Mouse (Mus musculus) heart, embryonic 14.5 days (tissue): Measurements from ENCODE around the gene Ptpn18. TPM values are rescaled to one million over a fixed set of nuclear protein-coding genes. Genes with fewer than 3 reads are reported as not detected.

Source experiments
- ATAC-seq: fragments of 200-750 bp; cut with Nextera tagmentation; 2 replicates; pipeline ENCODE4 v1.8.0; 2017; ENCODE audit warnings: low read depth, moderate TSS enrichment; ENCODE audit not compliant: insufficient number of reproducible peaks, insufficient read depth, low FRiP score
- H3K27ac ChIP-seq, 2 experiments: fragments of 200-500 bp in 1 of 2; fragments of 300-500 bp in 1 of 2; sonication (generic) in 1 of 2; replicated peaks in 1 of 2; 2 replicates each; pipeline ENCODE4 v1.5.1; 2012 to 2014; ENCODE audit warnings: low read depth in 2 of 2, low read length in 2 of 2, control low read depth in 1 of 2, mild to moderate bottlenecking in 1 of 2, mixed read lengths in 1 of 2; ENCODE audit not compliant: control insufficient read depth in 1 of 2, insufficient read depth in 1 of 2
- H3K27me3 ChIP-seq: fragments of 300-500 bp; sonication (generic); 2 replicates; pipeline ENCODE4 v1.6.1; 2014; ENCODE audit warnings: mild to moderate bottlenecking, low read length, control low read depth; ENCODE audit not compliant: control insufficient read depth, insufficient read depth
- H3K36me3 ChIP-seq: fragments of 300-500 bp; sonication (generic); 2 replicates; pipeline ENCODE4 v1.6.1; 2014; ENCODE audit warnings: mild to moderate bottlenecking, control low read depth, low read length, mixed read lengths; ENCODE audit not compliant: control insufficient read depth, insufficient read depth
- H3K4me1 ChIP-seq, 2 experiments: fragments of 200-500 bp in 1 of 2; fragments of 300-500 bp in 1 of 2; sonication (generic) in 1 of 2; 2 replicates each; pipeline ENCODE4 v1.6.1; 2012 to 2014; ENCODE audit warnings: low read length in 2 of 2, control low read depth in 1 of 2, mixed read lengths in 1 of 2; ENCODE audit not compliant: control insufficient read depth in 2 of 2, insufficient read depth in 2 of 2
- H3K4me2 ChIP-seq: fragments of 300-500 bp; sonication (generic); 2 replicates; pipeline ENCODE4 v1.6.1; 2014; ENCODE audit warnings: mild to moderate bottlenecking, low read length
- H3K4me3 ChIP-seq, 2 experiments: fragments of 200-500 bp in 1 of 2; fragments of 300-500 bp in 1 of 2; sonication (generic) in 1 of 2; 2 replicates each; pipeline ENCODE4 v1.5.1; 2012 to 2014; ENCODE audit warnings: low read length in 2 of 2, mild to moderate bottlenecking in 2 of 2, control low read depth in 1 of 2, low read depth in 1 of 2, moderate library complexity in 1 of 2; ENCODE audit not compliant: control insufficient read depth in 1 of 2, insufficient read depth in 1 of 2
- H3K9ac ChIP-seq: fragments of 300-500 bp; sonication (generic); 2 replicates; pipeline ENCODE4 v1.6.1; 2014; ENCODE audit warnings: mild to moderate bottlenecking, low read length
- H3K9me3 ChIP-seq: fragments of 300-500 bp; sonication (generic); 2 replicates; pipeline ENCODE4 v1.6.1; 2016; ENCODE audit warnings: low read length, control low read depth; ENCODE audit not compliant: control insufficient read depth
- WGBS: fragments of 180-500 bp; shearing (Covaris S2); extraction: QIAGEN DNeasy Blood & Tissue Kit; methylation state at CpG from one replicate; pipeline ENCODE4 v1.1.7; 2014; 5-methylcytosine and 5-hydroxymethylcytosine counted together
- polyA plus RNA-seq: library from polyadenylated mRNA; unstranded; fragments of >200 nt; fragmentation: Nextera tagmentation; extraction: Ambion mirVana; gene quantifications from 2 replicates; pipeline ENCODE4 v1.2.1, GENCODE M21; 2014

Ptpn18 gene
- polyA plus RNA-seq, result 16.2 and 16.3 TPM in 2 replicates

DNA sequence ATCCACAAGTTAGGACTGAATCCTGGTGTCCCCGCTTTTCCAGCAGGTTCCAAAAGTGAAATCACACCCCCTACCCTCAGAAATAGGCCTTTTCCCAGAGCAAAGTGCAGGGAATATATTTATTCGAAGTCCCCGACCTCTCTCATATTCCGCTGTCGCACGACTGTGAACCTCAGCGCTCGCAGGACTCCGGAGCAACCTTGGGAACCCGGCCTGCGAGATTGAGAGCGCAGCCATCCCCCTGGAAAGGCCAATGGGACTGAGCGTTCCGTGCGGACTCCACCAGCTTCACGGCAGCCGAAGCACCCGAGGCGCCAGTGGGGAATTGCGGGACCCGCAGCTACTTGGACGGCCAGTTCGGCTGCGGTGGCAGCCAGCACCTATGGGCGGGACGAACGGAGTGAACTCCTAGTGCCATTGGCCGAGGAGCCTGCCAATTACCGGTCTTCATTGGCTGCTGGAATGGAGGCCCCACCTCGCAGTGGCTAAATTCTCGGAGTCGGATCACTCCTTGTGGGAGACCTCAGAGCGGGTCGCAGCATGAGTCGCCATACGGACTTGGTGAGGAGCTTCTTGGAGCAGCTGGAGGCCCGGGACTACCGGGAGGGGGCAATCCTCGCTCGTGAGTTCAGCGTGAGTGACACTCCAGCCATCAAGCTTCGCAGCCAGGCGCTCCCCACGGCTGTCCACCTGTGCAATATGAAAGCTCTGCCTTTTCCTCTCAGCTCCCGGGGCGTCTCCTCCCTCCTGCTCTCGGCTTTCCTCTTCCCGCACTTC, at the start of gene Ptpn18:
Gene Ptpn18 (plus strand): TSS at position 479 of the 777 bp plus-strand sequence.
- Histone ChIP-seq H3K27me3 (peaks cover 30% of the 10 kb centered on the region), H3K4me2 (peak within 1 kb of the TSS; percentile 92), H3K27ac (peak within 1 kb of the TSS; percentile 39 to 57), H3K9ac (peak within 1 kb of the TSS; percentile 72), H3K9me3 (no peaks in the 10 kb centered on the region), H3K36me3 (no peaks in the 10 kb centered on the region), H3K4me3 (peak within 1 kb of the TSS; percentile 60 to 93), H3K4me1 (peaks cover 5 to 6% of the 10 kb centered on the region in 2 experiments; a peak in 2 of 4 replicates)
- ATAC-seq, result peak; percentile 82
- WGBS, result under 1% methylated on average over 48 of the region's 48 CpGs

DNA sequence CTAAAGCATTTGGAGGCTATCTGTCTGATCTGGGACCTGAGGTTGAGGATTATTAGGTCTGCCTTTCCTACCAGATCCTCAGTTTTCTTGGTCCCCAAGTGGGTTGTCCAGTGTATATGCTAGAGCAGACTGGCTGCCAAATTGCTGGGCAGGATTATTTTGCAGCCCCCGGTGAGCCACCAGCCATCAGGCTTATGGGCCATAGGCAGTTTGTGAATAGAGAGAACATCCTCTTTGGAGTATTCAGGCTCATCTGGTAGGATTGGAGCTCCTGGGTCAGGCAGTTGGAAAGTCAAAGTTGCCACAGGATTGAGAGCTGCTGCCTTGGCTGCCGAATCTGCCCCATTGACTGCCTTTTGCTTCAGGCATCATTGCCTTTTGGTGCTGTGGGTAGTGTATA, 31.1 kb upstream of the Ptpn18 start:
- Histone ChIP-seq H3K27me3 (no peaks in the 10 kb centered on the region), H3K4me2 (no peak overlapping the region), H3K36me3 (0 out of 2 replicates have a peak, but pooled peaks cover 4% of the 10 kb centered on the region), H3K27ac (no peak overlapping the region), H3K4me3 (no peak overlapping the region), H3K9me3 (peaks cover 24% of the 10 kb centered on the region), H3K4me1 (0 out of 4 replicates have a peak, but pooled peaks cover 0 to 3% of the 10 kb centered on the region in 2 experiments), H3K9ac (no peak overlapping the region)
- no peak for ATAC-seq
- WGBS, result 90% methylated on average over 2 of the region's 2 CpGs

DNA sequence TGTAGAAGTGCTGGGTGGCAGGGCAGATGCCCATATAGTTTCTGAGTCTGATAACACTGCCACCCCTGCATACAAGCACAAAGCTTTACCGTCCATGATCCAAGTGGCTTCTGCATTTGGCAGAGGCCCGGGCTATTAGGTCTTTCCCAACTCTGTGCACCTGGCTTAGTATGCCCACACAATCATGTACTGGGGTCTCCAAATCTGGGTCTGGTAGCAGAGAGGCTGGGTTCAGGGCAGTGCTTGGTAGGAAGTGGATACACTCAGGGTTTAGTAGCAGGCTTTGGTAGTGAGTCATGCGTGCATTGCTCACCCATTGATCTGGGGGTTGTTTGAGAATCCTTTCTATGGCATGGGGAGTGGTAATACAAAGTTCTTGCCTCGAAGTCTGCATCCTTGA, 30.3 kb upstream of the Ptpn18 start:
- 0 out of 2 replicates have a peak, but pooled peaks cover 4% of the 10 kb centered on the region for H3K36me3 ChIP-seq
- WGBS, result 90% methylated on average over 4 of the region's 4 CpGs
- no peak overlapping the region for H3K4me3 ChIP-seq
- H3K4me2 ChIP-seq, result no peak overlapping the region
- H3K27me3 ChIP-seq, result no peaks in the 10 kb centered on the region
- no peak overlapping the region for H3K27ac ChIP-seq
- H3K9ac ChIP-seq, result no peak overlapping the region
- H3K4me1 ChIP-seq, result peaks cover 6 to 8% of the 10 kb centered on the region in 2 experiments; a peak in 2 of 4 replicates
- peaks cover 24% of the 10 kb centered on the region for H3K9me3 ChIP-seq
- ATAC-seq, result no peak

DNA sequence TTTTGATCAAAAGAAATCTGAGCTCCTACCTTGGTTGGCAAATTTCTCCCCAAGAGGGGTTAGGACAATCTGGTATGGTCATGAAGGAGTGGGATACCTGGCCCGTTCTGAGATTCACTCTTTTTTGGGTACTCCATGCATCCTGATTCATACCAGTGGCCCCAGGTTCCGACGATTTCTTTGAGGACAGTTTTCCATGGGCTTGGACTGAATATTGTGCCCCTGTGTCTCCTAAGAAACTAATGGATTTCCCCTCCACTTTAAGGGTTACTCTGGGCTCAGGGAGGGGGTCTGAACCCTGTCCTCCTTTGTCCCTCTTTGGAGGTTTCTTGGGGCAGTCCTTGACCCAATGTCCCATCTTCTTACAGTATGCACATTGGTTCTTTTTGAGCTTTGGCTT, 28.6 kb upstream of the Ptpn18 start:
- Histone ChIP-seq H3K4me2 (no peak overlapping the region), H3K27me3 (no peaks in the 10 kb centered on the region), H3K36me3 (0 out of 2 replicates have a peak, but pooled peaks cover 4% of the 10 kb centered on the region), H3K4me3 (no peak overlapping the region), H3K4me1 (peaks cover 6 to 8% of the 10 kb centered on the region in 2 experiments; a peak in 2 of 4 replicates), H3K27ac (no peak overlapping the region), H3K9me3 (peaks cover 24% of the 10 kb centered on the region), H3K9ac (no peak overlapping the region)
- no peak for ATAC-seq
- WGBS, result 91% methylated on average over 3 of the region's 3 CpGs

DNA sequence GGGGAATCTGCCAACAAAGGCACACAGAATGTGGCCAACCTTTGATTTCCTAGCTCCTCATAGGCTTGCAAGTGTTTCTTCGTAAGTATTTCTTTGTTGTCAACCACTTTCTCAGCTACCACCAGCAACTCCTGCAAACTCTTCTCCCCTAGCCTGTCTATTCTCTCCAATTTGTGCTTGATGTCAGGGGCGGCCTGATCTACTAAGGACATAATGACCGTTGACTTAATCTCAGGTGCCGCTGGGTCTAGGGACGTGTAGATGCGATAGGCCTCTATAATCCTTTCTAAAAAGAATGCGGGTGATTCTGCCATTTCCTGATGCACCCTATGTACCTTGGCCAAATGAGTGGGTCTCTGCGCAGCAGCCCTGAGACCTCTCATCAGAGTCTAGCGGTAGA, 28.1 kb upstream of the Ptpn18 start:
- Histone ChIP-seq H3K4me1 (peaks cover 6 to 8% of the 10 kb centered on the region in 2 experiments; a peak in 2 of 4 replicates), H3K27me3 (no peaks in the 10 kb centered on the region), H3K27ac (no peak overlapping the region), H3K9me3 (peaks cover 24% of the 10 kb centered on the region), H3K4me2 (no peak overlapping the region), H3K9ac (no peak overlapping the region), H3K36me3 (peaks cover 5% of the 10 kb centered on the region; the same call in 1 of the 2 replicates), H3K4me3 (no peak overlapping the region)
- WGBS, result 95% methylated on average over 9 of the region's 9 CpGs
- no peak for ATAC-seq

DNA sequence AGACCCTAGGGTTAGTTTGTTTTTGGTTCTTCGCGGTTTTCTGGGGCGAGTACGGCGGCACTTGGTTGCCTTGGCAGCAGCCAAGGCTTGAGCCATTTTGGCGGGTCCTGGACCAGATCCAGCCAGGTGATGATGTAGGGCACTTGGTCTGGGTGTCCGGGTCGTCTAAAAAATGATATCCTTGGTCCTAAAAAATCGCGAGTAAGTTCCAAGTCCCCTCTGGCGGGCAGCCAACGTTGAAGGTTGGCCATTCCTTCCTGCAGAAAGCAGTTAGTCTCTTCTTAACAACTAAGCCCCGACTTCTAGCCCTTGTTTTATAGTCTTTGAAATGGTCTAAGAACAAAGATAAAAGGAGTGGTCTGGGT, 27.2 kb upstream of the Ptpn18 start:
- WGBS, result 53% methylated on average over 13 of the region's 13 CpGs
- no peak for ATAC-seq
- Histone ChIP-seq H3K36me3 (peaks cover 15% of the 10 kb centered on the region), H3K9ac (peak overlapping the region; percentile 70), H3K27me3 (no peaks in the 10 kb centered on the region), H3K4me3 (peak overlapping the region; percentile 46; a peak in 3 of 4 replicates), H3K27ac (peak overlapping the region in 1 of 2 experiments; percentile 67; a peak in 2 of 4 replicates), H3K4me2 (peak overlapping the region; percentile 68), H3K4me1 (peaks cover 6 to 8% of the 10 kb centered on the region in 2 experiments; a peak in 2 of 4 replicates), H3K9me3 (peaks cover 24% of the 10 kb centered on the region)

DNA sequence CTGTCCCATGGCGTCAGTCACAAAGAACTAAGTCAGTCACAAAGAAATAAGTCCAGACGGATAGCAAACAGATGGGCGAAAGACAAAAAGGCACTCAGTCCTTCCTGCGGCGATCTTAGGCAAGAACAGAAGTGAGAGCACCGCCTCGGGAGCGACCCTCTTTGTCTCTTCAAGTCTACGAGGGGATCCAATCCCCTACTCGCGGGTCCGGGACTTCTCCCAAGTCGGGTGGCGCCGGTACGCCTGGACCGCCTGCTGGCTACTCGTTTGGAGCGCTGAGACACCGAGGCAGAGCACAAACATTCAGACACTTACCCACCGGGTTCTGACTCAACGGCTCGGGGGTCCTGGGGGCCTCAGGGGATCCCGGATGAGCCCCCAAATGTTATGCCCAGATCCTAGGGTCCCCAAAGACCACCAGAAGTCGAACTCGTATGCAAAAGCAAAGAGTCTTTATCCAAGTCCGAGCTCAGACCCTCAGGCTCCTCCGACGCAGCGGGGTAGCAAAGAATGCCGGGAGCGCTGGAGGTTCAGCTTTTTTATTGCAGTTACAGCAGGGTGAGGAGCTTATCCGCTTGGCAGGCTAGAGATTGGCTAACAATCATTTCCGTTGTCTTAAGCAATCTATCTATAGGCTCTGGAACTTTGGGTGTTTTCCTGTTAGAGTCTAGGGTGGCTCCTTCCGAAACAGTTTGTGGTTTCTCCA, 26.6 kb upstream of the Ptpn18 start:
- ATAC-seq, result no peak
- H3K27ac ChIP-seq, result peak overlapping the region; percentile 17 to 67
- H3K9me3 ChIP-seq, result peaks cover 24% of the 10 kb centered on the region
- peak overlapping the region; percentile 70 for H3K9ac ChIP-seq
- H3K27me3 ChIP-seq, result no peaks in the 10 kb centered on the region
- peaks cover 20% of the 10 kb centered on the region for H3K36me3 ChIP-seq
- 16% methylated on average over 35 of the region's 35 CpGs for WGBS
- H3K4me2 ChIP-seq, result peak overlapping the region; percentile 68
- peaks cover 6 to 8% of the 10 kb centered on the region in 2 experiments; a peak in 2 of 4 replicates for H3K4me1 ChIP-seq
- peak overlapping the region; percentile 46 for H3K4me3 ChIP-seq
